Mouse (Mus musculus): ENCODE data around the gene Msx1. TPM values are rescaled to one million over a fixed set of nuclear protein-coding genes. Genes with fewer than 3 reads are reported as not detected.

The Msx1 gene
- polyA plus RNA-seq, 1 experiment = not detected

DNA sequence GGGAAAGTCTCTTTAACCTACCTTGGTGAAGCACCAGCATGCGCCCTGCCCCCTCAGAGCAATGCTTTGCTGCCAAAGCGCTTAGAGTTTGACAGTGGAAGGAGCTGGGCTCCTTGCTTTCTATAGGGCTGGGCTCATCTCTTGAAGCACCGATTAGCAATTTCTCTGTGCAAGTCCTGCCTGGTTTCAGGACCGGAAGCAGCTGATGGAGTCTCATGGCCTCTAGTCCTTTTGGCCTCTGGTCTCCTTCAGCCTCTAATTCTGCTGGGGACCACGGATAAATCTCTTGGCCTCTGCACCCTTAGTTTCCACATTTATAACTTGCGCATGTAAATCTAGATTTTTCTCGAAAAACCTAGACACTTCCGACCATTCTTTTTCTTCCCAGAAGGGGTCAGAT is 3.7 kb downstream of the Msx1 start:
- H3K4me1 ChIP-seq = peaks cover 26% of the 10 kb centered on the region
- H3K9me3 ChIP-seq = peaks cover 17% of the 10 kb centered on the region; the same call in 1 of the 2 replicates
- H3K36me3 ChIP-seq (replicated peaks; ENCODE audit: low read length) = no peaks in the 10 kb centered on the region
- H3K4me3 ChIP-seq (replicated peaks) = no peak overlapping the region
- peaks cover 98% of the 10 kb centered on the region for H3K27me3 ChIP-seq (replicated peaks)
- no peak for TF ChIP-seq FLI1 (IDR thresholded peaks at IDR 0.05; ENCODE audit: low read length)
- TF ChIP-seq GATA1 (IDR thresholded peaks at IDR 0.05; ENCODE audit: borderline replicate concordance, low read length) = no peak

GRCm38 (mm10) chr5:37819971-37820370 is 4.4 kb downstream of the Msx1 start:
- peaks cover 20% of the 10 kb centered on the region for H3K4me1 ChIP-seq
- peaks cover 98% of the 10 kb centered on the region for H3K27me3 ChIP-seq (replicated peaks)
- peaks cover 17% of the 10 kb centered on the region; the same call in 1 of the 2 replicates for H3K9me3 ChIP-seq
- TF ChIP-seq FLI1 (IDR thresholded peaks at IDR 0.05; ENCODE audit: low read length) = no peak
- TF ChIP-seq GATA1 (IDR thresholded peaks at IDR 0.05; ENCODE audit: borderline replicate concordance, low read length) = no peak
- H3K4me3 ChIP-seq (replicated peaks) = no peak overlapping the region
- no peaks in the 10 kb centered on the region for H3K36me3 ChIP-seq (replicated peaks; ENCODE audit: low read length)

- TF ChIP-seq GATA1 (IDR thresholded peaks at IDR 0.05; ENCODE audit: borderline replicate concordance, low read length) (no peak), FLI1 (IDR thresholded peaks at IDR 0.05; ENCODE audit: low read length) (no peak)
- Histone ChIP-seq H3K9me3 (peaks cover 17% of the 10 kb centered on the region; the same call in 1 of the 2 replicates), H3K4me3 (replicated peaks) (no peak overlapping the region), H3K27me3 (replicated peaks) (peaks cover 98% of the 10 kb centered on the region), H3K36me3 (replicated peaks; ENCODE audit: low read length) (no peaks in the 10 kb centered on the region), H3K4me1 (peaks cover 18% of the 10 kb centered on the region)
Measured at GRCm38 (mm10) chr5:37819541-37819940, 4.8 kb downstream of the Msx1 start.

DNA sequence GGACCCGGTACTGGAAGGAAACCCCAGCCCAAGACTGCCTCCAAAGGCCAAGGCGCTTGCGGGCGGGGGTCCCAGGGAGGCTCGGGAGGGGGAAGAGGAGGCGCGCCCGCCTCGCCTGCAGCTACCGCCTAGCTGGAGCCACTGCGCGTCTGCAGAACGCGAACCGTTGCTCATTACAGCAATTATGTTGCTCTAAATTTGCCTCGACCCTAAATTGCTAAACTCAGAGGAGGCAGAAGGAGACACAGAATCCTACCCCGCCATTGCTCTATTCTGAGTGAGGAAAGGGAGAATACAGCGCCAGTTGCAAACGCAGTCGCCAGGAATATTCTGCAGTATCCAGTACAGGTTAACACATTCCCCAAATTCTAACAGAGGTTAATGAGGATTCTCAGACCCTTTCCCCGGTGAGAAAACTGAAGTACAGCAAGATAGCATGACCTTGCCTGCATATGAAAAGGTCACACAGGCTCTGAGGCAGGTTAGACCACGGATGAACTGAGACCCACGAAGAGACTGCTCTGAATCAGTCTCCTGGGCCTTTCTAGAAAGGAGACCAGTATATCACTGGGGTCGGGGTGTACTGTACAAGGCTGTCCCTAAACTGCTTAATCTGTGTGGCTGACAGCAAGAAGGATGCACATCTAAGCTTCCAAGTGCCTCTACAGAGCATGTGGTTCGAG is 5.7 kb downstream of the Msx1 start:
- peaks cover 97% of the 10 kb centered on the region for H3K27me3 ChIP-seq (replicated peaks)
- no peak for TF ChIP-seq FLI1 (IDR thresholded peaks at IDR 0.05; ENCODE audit: low read length)
- TF ChIP-seq GATA1 (IDR thresholded peaks at IDR 0.05; ENCODE audit: borderline replicate concordance, low read length) = no peak
- peaks cover 15% of the 10 kb centered on the region; the same call in 1 of the 2 replicates for H3K9me3 ChIP-seq

DNA sequence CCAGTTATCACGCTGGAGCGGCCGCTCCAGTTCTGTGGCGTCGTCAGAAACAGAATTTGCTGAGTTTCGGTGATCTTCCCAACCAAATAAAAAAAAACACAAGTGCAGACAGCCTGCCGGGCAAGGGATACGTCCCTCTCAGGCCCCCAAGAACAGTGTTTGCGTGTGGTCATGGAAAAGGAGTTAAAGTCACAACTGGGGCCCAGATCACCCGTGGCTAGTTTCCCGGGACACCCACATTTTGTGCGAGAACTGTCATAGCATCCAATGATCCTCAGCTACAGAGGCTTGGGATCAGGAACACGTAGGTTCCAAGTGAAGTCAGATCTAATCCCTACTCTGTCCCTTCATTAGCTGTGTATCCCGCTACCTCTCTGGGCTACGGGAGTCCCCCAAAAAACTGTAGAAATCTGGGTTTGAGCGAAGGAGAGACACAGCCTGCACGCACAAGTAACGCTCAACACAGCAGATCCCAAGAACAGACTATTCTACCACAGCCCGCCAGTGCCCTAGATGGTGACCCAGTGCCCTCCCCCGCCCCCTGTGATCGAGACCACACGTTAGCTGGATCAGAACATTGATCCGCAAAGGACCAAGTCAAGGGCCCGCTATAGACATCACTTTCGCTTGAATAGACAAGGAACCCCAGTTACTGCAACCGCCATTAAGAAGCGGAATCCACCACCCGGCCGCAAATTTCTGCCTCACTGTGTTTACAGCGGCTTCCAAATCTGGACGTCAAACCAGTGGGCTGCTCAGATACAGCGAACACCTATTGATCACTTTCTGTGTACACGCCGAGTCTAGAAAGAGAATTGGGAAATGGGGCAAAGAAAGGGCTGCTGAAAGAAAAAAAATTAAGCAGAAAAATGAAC is 6.5 kb downstream of the Msx1 start:
- peaks cover 92% of the 10 kb centered on the region for H3K27me3 ChIP-seq (replicated peaks)
- TF ChIP-seq GATA1 (IDR thresholded peaks at IDR 0.05; ENCODE audit: borderline replicate concordance, low read length) = no peak
- TF ChIP-seq FLI1 (IDR thresholded peaks at IDR 0.05; ENCODE audit: low read length) = no peak

More for the DNA sequence above, 5.7 kb downstream of the Msx1 start:
- Histone ChIP-seq H3K4me3 (replicated peaks) (no peak overlapping the region), H3K4me1 (peaks cover 9% of the 10 kb centered on the region), H3K36me3 (replicated peaks; ENCODE audit: low read length) (no peaks in the 10 kb centered on the region)

DNA sequence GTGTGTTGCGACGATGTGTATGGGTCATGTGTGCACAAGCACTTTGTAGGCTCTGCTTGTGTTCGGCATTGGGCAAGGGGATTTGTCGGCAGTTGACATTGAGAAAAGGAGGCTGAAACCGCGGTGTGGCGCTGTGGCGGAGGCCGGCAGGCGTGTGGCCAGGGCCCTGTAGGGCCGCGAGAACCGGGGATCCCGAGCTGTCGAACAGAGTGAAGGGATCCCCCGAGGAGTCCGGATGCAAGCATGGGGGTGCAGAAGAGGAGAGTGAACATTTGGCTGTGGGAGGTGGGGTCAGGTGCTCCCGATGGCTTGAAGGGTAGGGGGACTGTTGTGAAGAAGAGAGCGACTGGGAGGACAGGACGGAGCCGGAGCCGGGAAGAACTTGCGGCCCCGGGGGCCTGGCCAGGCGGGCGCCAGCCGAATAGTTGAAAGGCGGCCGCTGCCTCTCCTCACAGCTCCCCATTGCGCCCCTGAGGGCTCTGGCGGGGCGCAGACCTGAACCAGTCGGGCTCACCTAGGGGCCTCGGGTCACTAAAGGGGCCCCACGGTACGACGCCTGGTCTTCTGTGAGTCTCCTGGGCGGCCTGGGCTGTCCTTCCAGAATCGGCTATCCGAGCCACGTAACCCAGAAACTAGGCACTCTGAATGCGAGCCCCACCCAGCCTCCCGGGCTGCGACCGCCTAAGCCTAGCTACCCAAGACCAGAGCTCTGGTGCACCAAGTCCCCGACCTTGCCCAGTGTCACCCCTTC is 7.3 kb downstream of the Msx1 start:
- Histone ChIP-seq H3K36me3 (replicated peaks; ENCODE audit: low read length) (no peaks in the 10 kb centered on the region), H3K4me1 (no peaks in the 10 kb centered on the region; the same call in 1 of the 2 replicates), H3K9me3 (peaks cover 12% of the 10 kb centered on the region; the same call in 1 of the 2 replicates), H3K27me3 (replicated peaks) (peaks cover 87% of the 10 kb centered on the region), H3K4me3 (replicated peaks) (peak overlapping the region; percentile 5)
- no peak for TF ChIP-seq GATA1 (IDR thresholded peaks at IDR 0.05; ENCODE audit: borderline replicate concordance, low read length)
- TF ChIP-seq FLI1 (IDR thresholded peaks at IDR 0.05; ENCODE audit: low read length) = no peak

More for the DNA sequence above, 6.5 kb downstream of the Msx1 start:
- no peak overlapping the region for H3K4me3 ChIP-seq (replicated peaks)
- peaks cover 1% of the 10 kb centered on the region for H3K4me1 ChIP-seq
- no peaks in the 10 kb centered on the region for H3K36me3 ChIP-seq (replicated peaks; ENCODE audit: low read length)
- H3K9me3 ChIP-seq = peaks cover 12% of the 10 kb centered on the region; the same call in 1 of the 2 replicates

- peaks cover 76% of the 10 kb centered on the region for H3K27me3 ChIP-seq (replicated peaks)
- no peaks in the 10 kb centered on the region; the same call in 1 of the 2 replicates for H3K4me1 ChIP-seq
- TF ChIP-seq FLI1 (IDR thresholded peaks at IDR 0.05; ENCODE audit: low read length) = no peak
- TF ChIP-seq GATA1 (IDR thresholded peaks at IDR 0.05; ENCODE audit: borderline replicate concordance, low read length) = no peak
- peaks cover 14% of the 10 kb centered on the region; the same call in 1 of the 2 replicates for H3K9me3 ChIP-seq
- H3K4me3 ChIP-seq (replicated peaks) = no peak overlapping the region
- H3K36me3 ChIP-seq (replicated peaks; ENCODE audit: low read length) = no peaks in the 10 kb centered on the region
Measured at GRCm38 (mm10) chr5:37815909-37816308, 8.5 kb downstream of the Msx1 start.

- H3K27me3 ChIP-seq (replicated peaks) = peaks cover 62% of the 10 kb centered on the region
Measured at GRCm38 (mm10) chr5:37814169-37814568, 10.2 kb downstream of the Msx1 start.

GRCm38 (mm10) chr5:37805291-37805690 is 19.1 kb downstream of the Msx1 start:
- TF ChIP-seq FLI1 (IDR thresholded peaks at IDR 0.05; ENCODE audit: low read length) = no peak
- no peak overlapping the region for H3K4me3 ChIP-seq (replicated peaks)
- H3K27me3 ChIP-seq (replicated peaks) = peaks cover 7% of the 10 kb centered on the region
- peaks cover 13% of the 10 kb centered on the region for H3K9me3 ChIP-seq
- no peaks in the 10 kb centered on the region for H3K36me3 ChIP-seq (replicated peaks; ENCODE audit: low read length)
- H3K4me1 ChIP-seq = no peaks in the 10 kb centered on the region

More at GRCm38 (mm10) chr5:37814169-37814568, 10.2 kb downstream of the Msx1 start:
- no peak for TF ChIP-seq FLI1 (IDR thresholded peaks at IDR 0.05; ENCODE audit: low read length)
- no peak for TF ChIP-seq GATA1 (IDR thresholded peaks at IDR 0.05; ENCODE audit: borderline replicate concordance, low read length)
- Histone ChIP-seq H3K4me3 (replicated peaks) (no peak overlapping the region), H3K4me1 (no peaks in the 10 kb centered on the region), H3K36me3 (replicated peaks; ENCODE audit: low read length) (no peaks in the 10 kb centered on the region), H3K9me3 (peaks cover 11% of the 10 kb centered on the region; the same call in 1 of the 2 replicates)
